Mouse (Mus musculus) midbrain, postnatal 0 days (tissue): ENCODE data around the gene Fam187a. TPM values are rescaled to one million over a fixed set of nuclear protein-coding genes. Genes with fewer than 3 reads are reported as not detected.
A peak's percentile ranks its signal among the peaks of the same experiment; 100 is the strongest.

ENCODE experiments used
- ATAC-seq: fragments of 200-750 bp; cut with Nextera tagmentation; 2 replicates; pipeline ENCODE4 v1.8.0; 2017; ENCODE audit warnings: moderate number of reproducible peaks, mild to moderate bottlenecking, moderate TSS enrichment, moderate library complexity; ENCODE audit not compliant: low FRiP score
- DNase-seq: peaks from one replicate; pipeline ENCODE4 v3.0.0-alpha.2; 2015; ENCODE audit warnings: low spot score
- H3K27ac ChIP-seq: fragments of 300-500 bp; sonication (generic); 2 replicates; pipeline ENCODE4 v1.5.1; 2014; ENCODE audit warnings: low read depth, mild to moderate bottlenecking, low read length, mixed read lengths
- H3K27me3 ChIP-seq: fragments of 300-500 bp; sonication (generic); 2 replicates; pipeline ENCODE4 v1.6.1; 2014; ENCODE audit warnings: low read length, control low read depth, mixed read lengths; ENCODE audit not compliant: insufficient read depth
- H3K36me3 ChIP-seq: fragments of 300-500 bp; sonication (generic); 2 replicates; pipeline ENCODE4 v1.6.1; 2014; ENCODE audit warnings: low read length, control low read depth, mixed read lengths; ENCODE audit not compliant: insufficient read depth
- H3K4me1 ChIP-seq: fragments of 300-500 bp; sonication (generic); 2 replicates; pipeline ENCODE4 v1.6.1; 2014; ENCODE audit warnings: mild to moderate bottlenecking, control low read depth, antibody characterized with exemption, low read length, mixed read lengths; ENCODE audit not compliant: insufficient read depth
- H3K4me2 ChIP-seq: fragments of 300-500 bp; sonication (generic); 2 replicates; pipeline ENCODE4 v1.6.1; 2014; ENCODE audit warnings: low read depth, mild to moderate bottlenecking, low read length, mixed read lengths; ENCODE audit not compliant: poor library complexity, severe bottlenecking
- H3K4me3 ChIP-seq: fragments of 300-500 bp; sonication (generic); 2 replicates; pipeline ENCODE4 v1.5.1; 2014; ENCODE audit warnings: low read depth, mild to moderate bottlenecking, low read length, moderate library complexity
- H3K9ac ChIP-seq: fragments of 300-500 bp; sonication (generic); replicated peaks from 2 replicates; pipeline ENCODE4 v1.6.1; 2014; ENCODE audit warnings: mild to moderate bottlenecking, low read length, moderate library complexity, mixed read lengths; ENCODE audit not compliant: poor library complexity, severe bottlenecking
- H3K9me3 ChIP-seq: fragments of 300-500 bp; sonication (generic); 2 replicates; pipeline ENCODE4 v1.6.1; 2016; ENCODE audit warnings: low read length, control low read depth
- CTCF ChIP-seq: IDR thresholded peaks from 2 replicates; pipeline ENCODE4 v1.5.1; 2016; ENCODE audit warnings: antibody characterized with exemption, mild to moderate bottlenecking
- WGBS: fragments of 180-500 bp; shearing (Covaris S2); extraction: QIAGEN DNeasy Blood & Tissue Kit; methylation state at CpG from one replicate; pipeline ENCODE4 v1.1.7; 2014; 5-methylcytosine and 5-hydroxymethylcytosine counted together
- polyA plus RNA-seq: library from polyadenylated mRNA; unstranded; fragments of >200 nt; fragmentation: Nextera tagmentation; extraction: Ambion mirVana; gene quantifications from 2 replicates; pipeline ENCODE4 v1.2.1, GENCODE M21; 2015
- total RNA-seq: library from RNA; depleted of rRNA; stranded (reverse); fragments of >200 nt; gene quantifications from 2 replicates; pipeline ENCODE4 v1.2.3, GENCODE M21; 2014

The Fam187a gene
- total and polyA plus RNA-seq, 2 experiments from 2014 or later, result 0.12 TPM; not detected in 1

DNA sequence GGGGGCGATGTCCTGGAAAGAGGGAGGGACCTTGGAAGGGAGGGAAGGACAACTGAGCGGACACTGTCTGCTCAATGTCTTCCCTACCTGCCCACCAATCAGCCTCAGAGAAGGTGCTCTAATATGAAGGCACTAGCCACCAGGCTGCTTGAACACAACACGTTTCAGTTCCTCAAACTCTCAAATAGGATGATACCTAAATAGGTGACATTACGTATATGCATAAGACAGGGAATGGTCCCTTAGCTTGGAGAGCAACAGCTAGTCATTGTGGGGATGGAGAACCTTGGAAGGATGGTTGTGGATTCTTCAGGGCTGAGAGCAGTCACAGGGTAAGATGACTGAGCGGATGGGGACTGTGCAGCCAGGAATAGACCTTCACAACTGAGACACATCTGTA, 2.5 kb downstream of the Fam187a start:
- no peak overlapping the region for H3K4me2 ChIP-seq
- WGBS, result 80% methylated on average over 5 of the region's 5 CpGs
- H3K4me3 ChIP-seq, result no peak overlapping the region
- H3K36me3 ChIP-seq, result no peaks in the 10 kb centered on the region; the same call in 1 of the 2 replicates
- TF ChIP-seq CTCF, result no peak
- no peaks in the 10 kb centered on the region for H3K9me3 ChIP-seq
- H3K27ac ChIP-seq, result peak overlapping the region; percentile 80; the same call in 1 of the 2 replicates
- no peak overlapping the region for H3K9ac ChIP-seq
- peaks cover 5% of the 10 kb centered on the region for H3K4me1 ChIP-seq
- DNase-seq (no peak), ATAC-seq (no peak)
- peaks cover 2% of the 10 kb centered on the region; the same call in 1 of the 2 replicates for H3K27me3 ChIP-seq

DNA sequence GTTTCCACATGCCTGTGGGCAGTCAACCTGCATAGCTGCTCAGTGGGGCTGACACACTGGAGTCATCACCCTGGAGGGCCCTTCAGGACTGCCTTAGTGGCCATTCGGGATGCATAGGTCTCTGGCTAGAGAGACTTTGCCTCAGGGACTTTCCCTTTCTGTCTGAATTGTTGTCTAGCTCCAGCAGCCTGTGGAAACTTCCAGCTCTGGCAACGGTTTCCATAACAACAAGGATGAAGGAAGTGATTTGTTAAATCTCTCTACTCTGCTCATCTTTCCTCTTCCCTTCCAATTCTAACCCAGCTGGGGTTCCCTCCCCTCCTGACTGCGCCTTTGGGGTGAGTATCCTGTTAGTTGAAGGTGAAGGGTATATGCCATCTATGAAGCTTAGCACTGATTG, 3.2 kb downstream of the Fam187a start:
- H3K9ac ChIP-seq, result no peak overlapping the region
- no peak overlapping the region for H3K4me3 ChIP-seq
- 39% methylated on average over 3 of the region's 3 CpGs for WGBS
- TF ChIP-seq CTCF, result no peak
- H3K9me3 ChIP-seq, result no peaks in the 10 kb centered on the region
- peak overlapping the region; percentile 80 for H3K27ac ChIP-seq
- peaks cover 5% of the 10 kb centered on the region for H3K4me1 ChIP-seq
- peak; percentile 54 for ATAC-seq
- H3K27me3 ChIP-seq, result peaks cover 8% of the 10 kb centered on the region; the same call in 1 of the 2 replicates
- peak; percentile 58 for DNase-seq
- no peaks in the 10 kb centered on the region; the same call in 1 of the 2 replicates for H3K36me3 ChIP-seq
- no peak overlapping the region; the same call in 1 of the 2 replicates for H3K4me2 ChIP-seq

DNA sequence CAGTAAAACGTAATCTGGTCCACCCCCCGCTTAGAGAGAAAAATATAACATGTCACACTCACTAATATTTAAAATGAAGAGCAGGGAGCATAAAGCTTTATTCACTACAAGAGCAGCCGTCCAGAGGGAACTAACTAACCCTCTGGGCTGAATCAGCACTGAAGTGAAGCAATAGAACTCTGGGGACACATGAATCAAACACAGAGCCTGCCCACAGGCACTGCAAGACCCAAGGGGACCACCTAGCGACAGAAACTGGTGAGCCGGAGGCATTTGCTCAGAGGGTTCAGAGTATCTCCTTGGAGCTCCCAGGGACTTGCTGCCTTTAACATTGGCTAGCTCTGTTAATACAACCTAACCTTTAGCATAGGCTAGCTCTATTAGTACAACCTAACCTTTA, 5.1 kb downstream of the Fam187a start:
- WGBS, result 62% methylated on average over 5 of the region's 5 CpGs
- H3K27me3 ChIP-seq, result peaks cover 22% of the 10 kb centered on the region; the same call in 1 of the 2 replicates
- no peak overlapping the region for H3K4me3 ChIP-seq
- TF ChIP-seq CTCF, result no peak
- H3K4me2 ChIP-seq, result no peak overlapping the region
- no peak for DNase-seq
- peaks cover 7% of the 10 kb centered on the region for H3K4me1 ChIP-seq
- ATAC-seq, result no peak
- H3K9ac ChIP-seq, result no peak overlapping the region
- no peaks in the 10 kb centered on the region for H3K9me3 ChIP-seq
- no peak overlapping the region for H3K27ac ChIP-seq
- no peaks in the 10 kb centered on the region for H3K36me3 ChIP-seq

DNA sequence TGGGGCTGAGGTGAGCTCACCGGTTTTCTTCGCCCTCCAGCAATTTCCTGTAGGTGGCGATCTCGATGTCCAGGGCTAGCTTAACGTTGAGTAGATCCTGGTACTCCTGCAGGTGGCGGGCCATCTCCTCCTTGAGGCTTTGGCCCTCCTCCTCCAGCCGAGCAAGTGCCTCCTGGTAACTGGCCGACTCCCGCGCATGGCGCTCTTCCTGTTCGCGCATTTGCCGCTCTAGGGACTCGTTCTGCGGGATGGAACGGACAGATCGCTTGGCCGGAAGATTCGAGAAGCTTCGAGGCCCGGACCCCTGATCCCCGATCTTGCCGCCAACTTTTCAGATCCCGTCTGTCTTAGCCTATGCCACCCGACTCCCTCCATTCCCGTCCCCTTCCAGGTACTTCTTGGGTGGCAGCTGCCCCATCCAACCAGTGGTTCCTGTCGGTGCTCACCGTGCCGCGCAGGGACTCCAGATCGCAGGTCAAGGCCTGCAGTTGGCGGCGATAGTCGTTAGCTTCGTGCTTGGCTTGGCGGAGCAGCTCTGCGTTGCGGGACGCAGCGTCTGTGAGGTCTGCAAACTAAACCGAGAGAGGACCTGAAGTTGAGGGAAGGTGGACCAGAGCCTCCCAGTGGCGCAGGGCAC, 8.2 kb downstream of the Fam187a start:
- no peaks in the 10 kb centered on the region for H3K36me3 ChIP-seq
- peak overlapping the region; percentile 49 for H3K4me2 ChIP-seq
- peak; percentile 89 for TF ChIP-seq CTCF
- H3K27me3 ChIP-seq, result peaks cover 22% of the 10 kb centered on the region; the same call in 1 of the 2 replicates
- H3K4me3 ChIP-seq, result peak overlapping the region; percentile 25
- 5% methylated on average over 43 of the region's 43 CpGs for WGBS
- no peak overlapping the region for H3K27ac ChIP-seq
- H3K9me3 ChIP-seq, result no peaks in the 10 kb centered on the region
- DNase-seq (peak; percentile 81), ATAC-seq (no peak)
- H3K9ac ChIP-seq, result no peak overlapping the region
- H3K4me1 ChIP-seq, result peaks cover 3% of the 10 kb centered on the region; the same call in 1 of the 2 replicates

DNA sequence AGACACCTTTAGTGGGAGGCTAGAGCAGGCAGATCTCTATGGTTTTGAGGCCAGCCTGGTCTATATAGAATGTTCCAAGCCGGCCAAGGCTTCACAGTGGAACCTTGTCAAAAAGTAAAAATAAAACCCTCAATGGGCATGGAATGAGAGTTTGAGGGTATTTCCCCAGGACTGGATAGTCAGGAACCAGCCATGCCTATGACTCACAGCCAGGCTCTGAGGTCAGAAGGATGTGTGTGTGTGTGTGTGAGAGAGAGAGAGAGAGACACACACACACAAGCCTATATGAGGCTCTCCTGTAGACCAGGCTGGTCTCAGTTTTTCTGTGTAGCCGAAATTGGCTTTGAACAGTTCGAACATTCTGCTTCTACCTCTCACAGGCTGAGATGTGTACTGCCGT, 9.7 kb downstream of the Fam187a start:
- peaks cover 22% of the 10 kb centered on the region; the same call in 1 of the 2 replicates for H3K27me3 ChIP-seq
- no peak overlapping the region for H3K4me2 ChIP-seq
- no peak for TF ChIP-seq CTCF
- H3K9me3 ChIP-seq, result no peaks in the 10 kb centered on the region
- peaks cover 2% of the 10 kb centered on the region; the same call in 1 of the 2 replicates for H3K4me1 ChIP-seq
- H3K36me3 ChIP-seq, result no peaks in the 10 kb centered on the region
- H3K4me3 ChIP-seq, result no peak overlapping the region
- no peak overlapping the region for H3K27ac ChIP-seq
- DNase-seq (no peak), ATAC-seq (no peak)
- no peak overlapping the region for H3K9ac ChIP-seq
- WGBS, result 93% methylated on average over 4 of the region's 4 CpGs

DNA sequence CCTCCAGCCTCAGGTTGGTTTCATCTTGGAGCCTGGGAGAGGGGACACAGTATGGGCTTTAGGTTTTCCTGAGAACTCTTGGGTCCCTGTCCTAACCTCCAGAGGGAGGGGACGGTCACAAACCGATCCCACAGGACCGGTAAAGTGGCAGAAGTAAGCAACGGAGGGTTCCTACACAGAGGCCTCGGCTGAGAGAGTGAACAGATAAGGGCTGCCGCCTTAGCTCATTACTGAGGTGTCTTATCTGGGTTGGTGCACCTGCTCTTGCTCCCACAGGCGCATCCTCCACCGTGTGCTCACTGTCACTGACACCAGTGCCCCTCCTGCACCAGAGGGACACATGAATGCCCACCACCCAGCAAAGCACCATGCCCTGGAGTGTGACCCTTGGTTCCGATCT, 10.8 kb downstream of the Fam187a start:
- Histone ChIP-seq H3K9ac (no peak overlapping the region), H3K9me3 (no peaks in the 10 kb centered on the region), H3K4me3 (no peak overlapping the region), H3K27me3 (peaks cover 22% of the 10 kb centered on the region; the same call in 1 of the 2 replicates), H3K27ac (no peak overlapping the region), H3K36me3 (no peaks in the 10 kb centered on the region), H3K4me1 (peaks cover 2% of the 10 kb centered on the region; the same call in 1 of the 2 replicates), H3K4me2 (no peak overlapping the region)
- 82% methylated on average over 9 of the region's 9 CpGs for WGBS
- DNase-seq, result no peak
- no peak for TF ChIP-seq CTCF
- ATAC-seq, result no peak
